Mouse (Mus musculus) ES-E14 (cell line): Measurements from ENCODE around the gene Ccr4.

ENCODE experiments used
- HCFC1 ChIP-seq: IDR thresholded peaks from 2 replicates; pipeline ENCODE4 v1.6.1; 2012; ENCODE audit warnings: low read length, inconsistent platforms, borderline replicate concordance; ENCODE audit not compliant: insufficient read depth
- MAFK ChIP-seq: IDR thresholded peaks from 2 replicates; pipeline ENCODE4 v1.6.1; 2014; ENCODE audit warnings: mild to moderate bottlenecking, low read depth, low read length, inconsistent platforms; ENCODE audit not compliant: insufficient read depth
- ZC3H11A ChIP-seq: IDR thresholded peaks from 2 replicates; pipeline ENCODE4 v1.6.1; 2012; ENCODE audit warnings: low read depth, mild to moderate bottlenecking, inconsistent platforms, low read length, borderline replicate concordance

DNA sequence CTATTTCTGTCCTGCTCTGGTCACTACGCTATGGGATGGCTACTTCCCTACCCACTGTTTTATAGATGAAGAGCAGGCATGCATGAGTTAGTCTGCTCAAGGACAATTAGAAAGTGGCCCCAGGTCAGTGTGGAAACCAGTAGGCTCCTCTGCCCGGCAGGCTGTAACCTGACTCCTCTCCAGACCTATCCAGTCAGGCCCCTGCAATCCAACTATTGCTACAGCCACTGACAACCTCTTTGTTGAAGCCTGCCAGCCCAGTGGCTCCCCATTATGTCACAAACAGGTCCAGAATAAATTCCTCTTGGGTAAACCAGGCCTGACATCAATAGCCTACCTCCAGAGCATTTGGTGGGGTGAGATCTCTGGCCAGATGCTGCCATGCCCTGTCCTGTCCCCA lies 31.9 kb upstream of the Ccr4 start:
- TF ChIP-seq MAFK: no peak
- TF ChIP-seq HCFC1: no peak
- no peak for TF ChIP-seq ZC3H11A
